Mouse (Mus musculus): ENCODE measurements around the gene Gm11492. TPM values are rescaled to one million over a fixed set of nuclear protein-coding genes. Genes with fewer than 3 reads are reported as not detected.
A peak's percentile ranks its signal among the peaks of the same experiment; 100 is the strongest.

Gene Gm11492
- total RNA-seq (2017) = not detected in 2 replicates

- no peak for ATAC-seq (replicated peaks in 1 of 2; ENCODE audit: insufficient read depth in 1 of 2, low FRiP score in 2 of 2, low TSS enrichment in 1 of 2, low read depth in 1 of 2, poor library complexity in 2 of 2, severe bottlenecking in 2 of 2)
Observed at GRCm38 (mm10) chr11:87566501-87566900, at the start of gene Gm11492. Gene Gm11492 (plus strand): TSS chr11:87566653.

GRCm38 (mm10) chr11:87519260-87519659 is 47.2 kb upstream of the Gm11492 start:
- peak; percentile 85 to 88 for ATAC-seq (replicated peaks in 1 of 2; ENCODE audit: insufficient read depth in 1 of 2, low FRiP score in 2 of 2, low TSS enrichment in 1 of 2, low read depth in 1 of 2, poor library complexity in 2 of 2, severe bottlenecking in 2 of 2)

DNA sequence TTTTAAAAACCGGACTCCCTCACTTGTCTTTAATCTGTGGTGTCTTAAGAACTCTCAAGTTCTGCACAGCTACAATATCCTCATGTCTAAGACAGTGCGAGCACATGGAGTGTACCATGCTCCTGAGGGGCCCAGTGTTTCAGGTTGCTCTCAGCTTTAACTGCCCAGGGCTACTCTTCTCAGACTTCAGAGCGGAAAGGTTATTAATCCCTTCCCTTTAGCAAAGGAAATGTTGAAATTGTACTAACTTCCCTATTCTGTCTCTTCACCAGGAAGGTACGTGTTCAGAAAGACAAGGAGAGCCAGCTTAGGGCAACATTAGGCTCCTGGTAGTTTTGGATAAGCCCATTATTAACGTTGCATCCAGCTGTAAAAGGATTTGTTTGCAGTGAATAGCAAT is 43.0 kb upstream of the Gm11492 start:
- ATAC-seq (replicated peaks in 1 of 2; ENCODE audit: insufficient read depth in 1 of 2, low FRiP score in 2 of 2, low TSS enrichment in 1 of 2, low read depth in 1 of 2, poor library complexity in 2 of 2, severe bottlenecking in 2 of 2) = peak; percentile 32 to 38; a peak in 2 of 4 replicates

GRCm38 (mm10) chr11:87523967-87524366 is 42.5 kb upstream of the Gm11492 start:
- no peak for ATAC-seq (replicated peaks in 1 of 2; ENCODE audit: insufficient read depth in 1 of 2, low FRiP score in 2 of 2, low TSS enrichment in 1 of 2, low read depth in 1 of 2, poor library complexity in 2 of 2, severe bottlenecking in 2 of 2)

DNA sequence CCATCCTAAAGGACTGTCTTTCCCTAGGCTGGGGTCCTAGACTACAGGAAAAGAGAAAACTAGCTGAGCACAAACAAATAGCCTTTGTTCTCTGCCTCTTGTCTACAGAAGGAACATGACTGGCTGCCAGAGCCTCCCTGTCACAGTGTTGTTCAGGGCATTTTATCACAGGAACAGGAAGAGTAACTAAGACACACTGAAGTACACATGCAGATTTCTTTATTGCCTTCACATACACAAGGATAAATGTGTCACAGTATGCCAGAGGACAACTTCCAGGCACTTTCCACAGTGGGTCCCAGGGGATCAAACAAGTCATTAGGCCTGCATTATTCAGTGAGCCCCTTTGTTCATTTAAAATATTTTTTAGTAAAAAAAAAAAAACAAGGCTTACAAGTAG is 41.7 kb upstream of the Gm11492 start:
- ATAC-seq (replicated peaks in 1 of 2; ENCODE audit: insufficient read depth in 1 of 2, low FRiP score in 2 of 2, low TSS enrichment in 1 of 2, low read depth in 1 of 2, poor library complexity in 2 of 2, severe bottlenecking in 2 of 2) = no peak

DNA sequence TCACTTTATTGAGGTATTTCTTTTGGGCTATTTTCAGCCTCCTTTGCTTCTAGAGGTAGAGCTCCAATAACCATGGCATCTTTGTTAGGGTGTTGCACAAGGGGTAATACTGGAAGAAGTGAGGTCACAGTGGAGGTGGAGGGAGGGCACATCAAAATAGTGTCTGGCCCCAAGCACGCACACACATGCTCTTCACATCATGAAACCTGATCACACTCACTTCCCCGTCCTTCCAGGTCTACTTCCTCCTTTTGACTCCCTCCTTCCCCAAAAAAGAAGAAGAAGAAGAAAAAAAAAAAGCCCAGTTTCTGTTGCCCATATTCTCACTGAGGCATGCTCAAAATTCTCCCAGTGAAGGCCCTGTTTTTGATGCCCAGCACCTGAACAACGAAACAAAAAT is 39.1 kb upstream of the Gm11492 start:
- peak; percentile 58; a peak in 2 of 4 replicates for ATAC-seq (replicated peaks in 1 of 2; ENCODE audit: insufficient read depth in 1 of 2, low FRiP score in 2 of 2, low TSS enrichment in 1 of 2, low read depth in 1 of 2, poor library complexity in 2 of 2, severe bottlenecking in 2 of 2)

DNA sequence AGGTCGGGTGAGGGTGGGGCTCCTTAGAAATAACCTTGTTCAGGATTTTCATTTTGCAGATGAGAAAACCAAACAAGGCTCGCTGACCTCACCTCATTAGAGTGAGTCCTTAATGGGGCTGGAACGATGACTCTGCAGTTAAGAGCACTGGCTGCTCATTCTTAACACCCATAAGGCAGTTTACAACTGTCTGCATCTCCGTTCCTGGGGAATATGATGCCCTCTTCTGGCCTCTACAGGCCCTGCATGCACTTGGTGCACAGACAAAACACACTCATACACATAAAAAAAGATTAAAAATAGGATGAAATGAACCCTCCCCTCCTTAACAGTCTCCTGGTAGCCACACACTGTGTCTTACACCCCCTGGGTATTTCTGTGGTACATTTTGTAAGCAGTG is 38.5 kb upstream of the Gm11492 start:
- ATAC-seq (replicated peaks in 1 of 2; ENCODE audit: insufficient read depth in 1 of 2, low FRiP score in 2 of 2, low TSS enrichment in 1 of 2, low read depth in 1 of 2, poor library complexity in 2 of 2, severe bottlenecking in 2 of 2) = no peak

DNA sequence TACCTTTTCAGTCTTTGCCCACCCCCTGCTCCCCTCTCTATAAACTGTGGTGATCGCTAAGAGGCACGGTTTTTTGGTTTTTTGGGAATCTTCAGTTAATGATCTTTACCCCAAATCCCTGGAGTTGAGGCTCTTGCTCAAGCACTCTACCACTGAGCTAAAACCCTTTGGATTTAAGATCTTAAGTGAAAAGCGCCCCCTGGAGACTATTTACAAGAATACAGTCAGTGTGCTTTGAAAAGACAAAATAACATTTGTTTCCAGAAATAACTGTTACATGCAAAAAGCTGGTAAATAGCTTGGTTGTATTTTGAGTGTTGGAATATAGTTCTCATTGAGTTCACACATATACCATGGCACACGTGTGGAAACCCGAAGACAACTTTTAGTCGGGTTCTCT is 34.8 kb upstream of the Gm11492 start:
- no peak for ATAC-seq (replicated peaks in 1 of 2; ENCODE audit: insufficient read depth in 1 of 2, low FRiP score in 2 of 2, low TSS enrichment in 1 of 2, low read depth in 1 of 2, poor library complexity in 2 of 2, severe bottlenecking in 2 of 2)

GRCm38 (mm10) chr11:87542285-87542684 is 24.2 kb upstream of the Gm11492 start:
- no peak for ATAC-seq (replicated peaks in 1 of 2; ENCODE audit: insufficient read depth in 1 of 2, low FRiP score in 2 of 2, low TSS enrichment in 1 of 2, low read depth in 1 of 2, poor library complexity in 2 of 2, severe bottlenecking in 2 of 2)

GRCm38 (mm10) chr11:87542906-87543305 is 23.5 kb upstream of the Gm11492 start:
- no peak for ATAC-seq (replicated peaks in 1 of 2; ENCODE audit: insufficient read depth in 1 of 2, low FRiP score in 2 of 2, low TSS enrichment in 1 of 2, low read depth in 1 of 2, poor library complexity in 2 of 2, severe bottlenecking in 2 of 2)

- ATAC-seq (replicated peaks in 1 of 2; ENCODE audit: insufficient read depth in 1 of 2, low FRiP score in 2 of 2, low TSS enrichment in 1 of 2, low read depth in 1 of 2, poor library complexity in 2 of 2, severe bottlenecking in 2 of 2) = no peak
Observed at GRCm38 (mm10) chr11:87553342-87553741, 13.1 kb upstream of the Gm11492 start.

- ATAC-seq (replicated peaks in 1 of 2; ENCODE audit: insufficient read depth in 1 of 2, low FRiP score in 2 of 2, low TSS enrichment in 1 of 2, low read depth in 1 of 2, poor library complexity in 2 of 2, severe bottlenecking in 2 of 2) = no peak
Observed at GRCm38 (mm10) chr11:87554386-87554785, 12.1 kb upstream of the Gm11492 start.

- no peak for ATAC-seq (replicated peaks in 1 of 2; ENCODE audit: insufficient read depth in 1 of 2, low FRiP score in 2 of 2, low TSS enrichment in 1 of 2, low read depth in 1 of 2, poor library complexity in 2 of 2, severe bottlenecking in 2 of 2)
Observed at GRCm38 (mm10) chr11:87555106-87555703, 11.2 kb upstream of the Gm11492 start.

- ATAC-seq (replicated peaks in 1 of 2; ENCODE audit: insufficient read depth in 1 of 2, low FRiP score in 2 of 2, low TSS enrichment in 1 of 2, low read depth in 1 of 2, poor library complexity in 2 of 2, severe bottlenecking in 2 of 2) = no peak
Observed at GRCm38 (mm10) chr11:87561208-87561607, 5.2 kb upstream of the Gm11492 start.

GRCm38 (mm10) chr11:87568255-87568953 is 2.0 kb downstream of the Gm11492 start, which contains the start of gene Sept4:
Gene Sept4 (plus strand): TSS chr11:87568903.
- no peak for ATAC-seq (replicated peaks in 1 of 2; ENCODE audit: insufficient read depth in 1 of 2, low FRiP score in 2 of 2, low TSS enrichment in 1 of 2, low read depth in 1 of 2, poor library complexity in 2 of 2, severe bottlenecking in 2 of 2)

GRCm38 (mm10) chr11:87570743-87571142 is 4.3 kb downstream of the Gm11492 start:
- no peak for ATAC-seq (replicated peaks in 1 of 2; ENCODE audit: insufficient read depth in 1 of 2, low FRiP score in 2 of 2, low TSS enrichment in 1 of 2, low read depth in 1 of 2, poor library complexity in 2 of 2, severe bottlenecking in 2 of 2)

DNA sequence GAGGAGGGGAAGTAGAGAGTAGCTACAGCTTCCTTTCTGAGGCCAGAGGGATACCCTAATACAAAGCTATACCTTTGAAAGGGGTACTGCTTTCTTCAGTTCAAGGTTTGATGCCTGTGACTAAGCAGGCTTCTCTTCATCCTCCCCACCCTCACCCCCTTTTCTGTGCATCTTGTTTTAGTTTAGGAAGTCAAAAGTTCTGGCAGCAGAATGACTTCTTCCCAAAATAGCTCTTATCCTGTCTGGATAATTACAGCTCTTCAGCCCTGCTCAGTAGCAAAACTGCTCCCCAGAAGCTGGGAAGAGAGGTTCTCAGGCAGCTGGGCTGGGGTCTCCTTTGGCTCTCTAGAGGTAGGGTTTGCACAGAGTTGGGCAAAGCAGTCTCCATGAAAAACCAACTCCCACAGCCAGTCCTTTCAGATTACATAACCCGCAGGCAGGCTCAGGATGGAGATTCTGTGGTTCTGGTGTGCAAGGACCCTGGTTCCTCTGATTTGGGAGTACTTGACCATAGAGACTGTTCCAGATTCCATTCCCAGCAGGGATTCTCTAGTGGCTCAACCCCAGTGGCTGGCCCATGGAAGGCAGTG is 5.0 kb downstream of the Gm11492 start:
- no peak for ATAC-seq (replicated peaks in 1 of 2; ENCODE audit: insufficient read depth in 1 of 2, low FRiP score in 2 of 2, low TSS enrichment in 1 of 2, low read depth in 1 of 2, poor library complexity in 2 of 2, severe bottlenecking in 2 of 2)

GRCm38 (mm10) chr11:87573751-87574150 is 7.3 kb downstream of the Gm11492 start:
- ATAC-seq (replicated peaks in 1 of 2; ENCODE audit: insufficient read depth in 1 of 2, low FRiP score in 2 of 2, low TSS enrichment in 1 of 2, low read depth in 1 of 2, poor library complexity in 2 of 2, severe bottlenecking in 2 of 2) = no peak

Data from hematopoietic stem cell, adult 5-6 weeks (primary cell).